Mouse (Mus musculus): ENCODE measurements at regions not wholly inside any gene's neighbourhood (a gene's known extent, or its start where the extent isn't known, plus 50 kb on each side); places are given as distances from the start of the nearest gene placed in this dataset.

DNA sequence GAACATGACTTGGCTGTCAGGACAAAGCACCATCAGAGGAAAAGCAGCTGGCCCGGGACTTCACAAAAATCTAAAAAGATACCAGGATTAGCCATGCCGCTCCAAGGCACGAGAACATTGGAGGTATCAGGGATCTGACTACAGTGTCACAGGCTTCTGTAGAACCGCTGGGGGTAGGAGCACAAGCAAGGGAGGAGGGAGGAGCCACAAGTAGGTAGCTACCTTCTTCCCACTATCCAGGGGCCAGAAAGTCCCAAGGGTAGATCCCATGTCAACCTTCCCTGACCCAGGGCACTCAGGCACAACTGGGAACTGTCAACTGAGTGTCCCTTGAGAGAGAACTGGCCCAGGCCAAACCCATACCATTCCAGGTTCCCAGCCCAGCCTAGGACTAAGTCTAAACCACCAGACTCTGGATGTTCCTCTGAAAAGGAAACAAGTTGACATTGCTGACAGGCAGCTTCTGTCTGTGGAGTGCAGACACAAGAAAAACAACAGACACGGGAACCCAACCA is 235.1 kb downstream of the Clic5 start:
- H3K27me3 ChIP-seq (ENCODE audit: control insufficient read depth, insufficient read depth, low read length): no peaks in the 10 kb centered on the region
- no peaks in the 10 kb centered on the region for H3K36me3 ChIP-seq (ENCODE audit: control insufficient read depth, insufficient read depth)
- WGBS: 49% methylated on average over 5 of the region's 5 CpGs
- 0 out of 2 replicates have a peak, but pooled peaks cover 5% of the 10 kb centered on the region for H3K4me1 ChIP-seq (ENCODE audit: control insufficient read depth, insufficient read depth, low read length)
- H3K4me2 ChIP-seq (ENCODE audit: low read depth, low read length): no peak overlapping the region
- ATAC-seq (replicated peaks; ENCODE audit: extremely low read depth, insufficient read depth, low FRiP score): no peak
- no peaks in the 10 kb centered on the region for H3K9me3 ChIP-seq (replicated peaks; ENCODE audit: control insufficient read depth, low read length)
- no peak overlapping the region for H3K4me3 ChIP-seq (ENCODE audit: low read length)
- no peak overlapping the region for H3K9ac ChIP-seq (ENCODE audit: low read length)
- H3K27ac ChIP-seq (ENCODE audit: low read length): no peak overlapping the region

DNA sequence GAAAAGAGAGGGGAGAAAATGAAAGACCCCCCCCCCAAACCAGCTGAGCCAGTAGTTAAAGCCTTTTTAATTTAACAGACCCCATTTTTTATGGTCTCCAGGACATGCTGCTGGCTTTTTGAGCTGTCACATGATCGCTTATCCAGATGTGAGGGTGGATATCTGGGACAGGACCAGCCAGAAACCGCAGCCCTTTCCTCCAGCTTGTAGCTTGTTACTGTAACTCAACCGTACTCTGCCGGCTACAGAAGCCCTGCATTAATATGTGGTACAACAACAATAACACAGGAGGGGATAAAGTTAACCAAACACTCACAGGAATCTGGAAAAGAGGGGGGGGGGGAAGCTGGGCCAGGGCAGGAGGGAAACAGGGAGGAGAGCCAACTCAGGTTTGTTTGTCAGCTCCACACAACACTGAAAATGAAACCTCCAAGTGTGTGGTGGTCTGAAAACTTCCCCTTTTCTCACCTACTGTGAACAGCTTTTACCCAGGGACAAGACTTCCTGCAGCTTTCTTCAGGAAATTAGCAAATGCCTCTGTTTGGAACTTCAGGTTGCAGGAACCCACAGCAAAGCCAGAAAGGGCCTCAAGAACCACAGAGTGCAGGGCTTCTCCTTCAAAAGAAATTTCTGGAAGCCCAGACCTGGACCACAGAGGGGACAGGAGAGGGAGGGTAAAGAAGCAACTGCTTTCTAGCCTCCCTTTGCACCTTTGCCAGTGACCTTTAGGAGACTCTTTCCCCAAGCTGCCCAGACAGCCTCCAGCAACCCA is 244.3 kb downstream of the Clic5 start:
- H3K9ac ChIP-seq (ENCODE audit: low read length): no peak overlapping the region
- H3K4me2 ChIP-seq (ENCODE audit: low read depth, low read length): peak overlapping the region; percentile 13; the same call in 1 of the 2 replicates
- H3K4me3 ChIP-seq (ENCODE audit: low read length): no peak overlapping the region
- WGBS: 24% methylated on average over 4 of the region's 4 CpGs
- H3K4me1 ChIP-seq (ENCODE audit: control insufficient read depth, insufficient read depth, low read length): no peaks in the 10 kb centered on the region
- no peaks in the 10 kb centered on the region for H3K27me3 ChIP-seq (ENCODE audit: control insufficient read depth, insufficient read depth, low read length)
- no peaks in the 10 kb centered on the region for H3K9me3 ChIP-seq (replicated peaks; ENCODE audit: control insufficient read depth, low read length)
- no peak overlapping the region for H3K27ac ChIP-seq (ENCODE audit: low read length)
- no peaks in the 10 kb centered on the region for H3K36me3 ChIP-seq (ENCODE audit: control insufficient read depth, insufficient read depth)
- ATAC-seq (replicated peaks; ENCODE audit: extremely low read depth, insufficient read depth, low FRiP score): no peak

DNA sequence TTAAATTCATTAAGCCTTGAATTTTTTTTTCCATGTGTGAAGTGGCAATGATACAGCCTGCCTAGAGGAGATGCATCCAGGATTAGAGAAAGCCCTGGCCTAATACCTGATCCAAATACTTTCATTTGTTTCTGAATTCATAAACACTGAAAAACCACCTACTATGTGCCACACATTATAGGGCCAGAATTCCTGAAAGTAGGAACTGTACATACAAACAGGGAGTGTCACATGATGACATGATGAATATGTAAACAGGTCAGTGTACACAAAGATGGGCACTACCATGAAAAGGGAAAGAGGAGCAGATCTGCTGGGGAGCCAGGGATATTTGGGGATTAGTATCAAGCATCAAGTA is 244.9 kb downstream of the Clic5 start:
- no peak for ATAC-seq (replicated peaks; ENCODE audit: extremely low read depth, insufficient read depth, low FRiP score)
- H3K27me3 ChIP-seq (ENCODE audit: control insufficient read depth, insufficient read depth, low read length): no peaks in the 10 kb centered on the region

DNA sequence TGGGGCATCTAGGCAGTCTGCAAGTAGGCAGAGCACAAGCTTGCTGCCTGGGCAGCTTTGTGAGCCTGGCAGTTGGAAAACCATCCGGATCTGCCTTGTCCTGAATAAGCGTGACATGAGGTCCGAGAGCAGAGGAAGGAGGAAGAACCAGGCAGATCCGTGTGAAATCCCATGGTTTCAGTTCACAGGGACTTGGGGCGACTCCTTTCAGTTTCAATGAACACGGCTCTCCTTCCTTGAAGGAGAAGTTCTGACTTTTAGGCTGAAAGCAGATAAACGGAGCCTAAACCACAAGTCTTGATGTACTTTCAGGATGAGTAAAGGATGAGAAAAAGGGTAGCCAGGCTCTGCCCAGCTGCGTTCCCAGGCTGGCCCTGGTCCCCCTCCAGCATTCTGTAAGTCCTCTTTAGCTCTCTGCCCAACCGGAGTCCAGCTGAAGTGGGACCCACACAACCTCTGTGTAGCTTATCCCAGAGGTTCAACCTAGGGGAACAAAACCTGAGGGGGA is 248.2 kb downstream of the Clic5 start:
- H3K27ac ChIP-seq (ENCODE audit: low read length): no peak overlapping the region
- H3K9ac ChIP-seq (ENCODE audit: low read length): no peak overlapping the region
- ATAC-seq (replicated peaks; ENCODE audit: extremely low read depth, insufficient read depth, low FRiP score): no peak
- H3K9me3 ChIP-seq (replicated peaks; ENCODE audit: control insufficient read depth, low read length): no peaks in the 10 kb centered on the region
- H3K27me3 ChIP-seq (ENCODE audit: control insufficient read depth, insufficient read depth, low read length): no peaks in the 10 kb centered on the region
- H3K36me3 ChIP-seq (ENCODE audit: control insufficient read depth, insufficient read depth): no peaks in the 10 kb centered on the region
- no peak overlapping the region for H3K4me2 ChIP-seq (ENCODE audit: low read depth, low read length)
- no peak overlapping the region for H3K4me3 ChIP-seq (ENCODE audit: low read length)
- 79% methylated on average over 9 of the region's 9 CpGs for WGBS
- H3K4me1 ChIP-seq (ENCODE audit: control insufficient read depth, insufficient read depth, low read length): no peaks in the 10 kb centered on the region

More for the DNA sequence above, 244.9 kb downstream of the Clic5 start:
- H3K9ac ChIP-seq (ENCODE audit: low read length): no peak overlapping the region
- H3K36me3 ChIP-seq (ENCODE audit: control insufficient read depth, insufficient read depth): no peaks in the 10 kb centered on the region
- H3K27ac ChIP-seq (ENCODE audit: low read length): no peak overlapping the region
- no peak overlapping the region for H3K4me3 ChIP-seq (ENCODE audit: low read length)
- no peak overlapping the region for H3K4me2 ChIP-seq (ENCODE audit: low read depth, low read length)
- no peaks in the 10 kb centered on the region for H3K9me3 ChIP-seq (replicated peaks; ENCODE audit: control insufficient read depth, low read length)
- H3K4me1 ChIP-seq (ENCODE audit: control insufficient read depth, insufficient read depth, low read length): no peaks in the 10 kb centered on the region

DNA sequence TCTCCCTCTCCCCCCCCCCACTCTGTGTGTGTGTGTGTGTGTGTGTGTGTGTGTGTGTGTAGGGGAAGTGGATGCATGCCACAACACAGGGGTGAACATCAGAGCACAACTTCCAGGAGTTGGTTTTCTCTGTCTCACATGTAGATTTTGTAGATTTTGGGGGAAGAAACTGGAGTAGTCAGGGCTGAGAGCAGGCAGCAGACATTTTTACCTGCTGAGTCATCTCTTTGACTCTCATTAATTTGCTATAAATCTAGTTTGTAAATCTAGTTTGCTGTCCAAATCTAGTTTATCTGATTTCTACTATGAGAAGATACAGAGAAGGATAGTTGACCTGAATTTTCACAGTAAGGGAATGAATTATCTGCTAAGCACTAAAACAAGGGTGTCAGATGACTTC is 250.1 kb downstream of the Clic5 start:
- Histone ChIP-seq H3K4me2 (ENCODE audit: low read depth, low read length) (no peak overlapping the region), H3K9ac (ENCODE audit: low read length) (no peak overlapping the region), H3K9me3 (replicated peaks; ENCODE audit: control insufficient read depth, low read length) (no peaks in the 10 kb centered on the region), H3K4me1 (ENCODE audit: control insufficient read depth, insufficient read depth, low read length) (no peaks in the 10 kb centered on the region), H3K27ac (ENCODE audit: low read length) (no peak overlapping the region), H3K4me3 (ENCODE audit: low read length) (no peak overlapping the region), H3K36me3 (ENCODE audit: control insufficient read depth, insufficient read depth) (no peaks in the 10 kb centered on the region), H3K27me3 (ENCODE audit: control insufficient read depth, insufficient read depth, low read length) (no peaks in the 10 kb centered on the region)
- ATAC-seq (replicated peaks; ENCODE audit: extremely low read depth, insufficient read depth, low FRiP score): no peak

DNA sequence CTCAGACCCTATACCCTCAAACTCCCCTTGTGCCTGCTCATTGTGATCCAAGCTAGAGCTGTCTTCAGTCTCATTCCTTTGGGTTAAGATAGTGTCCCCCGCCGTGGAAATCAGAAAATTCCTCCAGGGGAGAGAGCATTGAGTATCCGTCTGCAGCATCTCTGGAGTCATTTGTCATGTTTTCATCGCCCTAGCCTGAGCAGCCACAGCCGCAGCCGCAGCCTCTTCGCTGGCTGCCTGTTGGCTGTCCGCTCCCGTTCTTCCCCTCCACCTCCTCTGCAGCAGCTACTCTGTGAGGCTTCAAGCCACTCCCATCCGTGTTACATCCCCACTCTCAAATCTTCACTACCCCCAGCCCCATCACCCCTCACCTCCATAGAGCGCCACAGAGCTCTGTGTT is 255.1 kb downstream of the Clic5 start:
- WGBS: 21% methylated on average over 11 of the region's 11 CpGs
- Histone ChIP-seq H3K4me3 (ENCODE audit: low read length) (no peak overlapping the region), H3K36me3 (ENCODE audit: control insufficient read depth, insufficient read depth) (no peaks in the 10 kb centered on the region), H3K27ac (ENCODE audit: low read length) (no peak overlapping the region), H3K9me3 (replicated peaks; ENCODE audit: control insufficient read depth, low read length) (0 out of 2 replicates have a peak, but pooled peaks cover 3% of the 10 kb centered on the region), H3K4me1 (ENCODE audit: control insufficient read depth, insufficient read depth, low read length) (no peaks in the 10 kb centered on the region), H3K27me3 (ENCODE audit: control insufficient read depth, insufficient read depth, low read length) (peaks cover 3% of the 10 kb centered on the region; the same call in 1 of the 2 replicates), H3K4me2 (ENCODE audit: low read depth, low read length) (no peak overlapping the region), H3K9ac (ENCODE audit: low read length) (no peak overlapping the region)
- no peak for ATAC-seq (replicated peaks; ENCODE audit: extremely low read depth, insufficient read depth, low FRiP score)

DNA sequence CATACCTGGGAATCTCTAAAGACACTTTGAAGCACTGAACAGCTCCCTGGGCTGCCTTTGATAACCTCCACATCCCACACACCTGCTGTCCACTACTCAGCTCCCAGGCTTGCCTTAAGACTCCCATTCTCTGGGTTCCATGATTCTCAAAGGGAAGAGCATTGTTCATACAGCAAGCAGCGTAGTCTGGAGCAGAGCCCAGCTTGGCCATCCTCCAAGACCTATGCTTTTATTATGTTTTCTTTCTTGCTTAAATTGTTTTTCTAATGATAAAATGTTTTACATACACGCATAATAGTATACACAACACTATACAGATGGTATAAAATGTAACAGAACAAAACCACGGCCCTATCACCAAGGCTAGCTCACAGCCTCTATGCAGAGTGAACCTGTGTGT is 257.0 kb downstream of the Clic5 start:
- Histone ChIP-seq H3K4me3 (ENCODE audit: low read length) (no peak overlapping the region), H3K36me3 (ENCODE audit: control insufficient read depth, insufficient read depth) (no peaks in the 10 kb centered on the region), H3K4me1 (ENCODE audit: control insufficient read depth, insufficient read depth, low read length) (no peaks in the 10 kb centered on the region), H3K9me3 (replicated peaks; ENCODE audit: control insufficient read depth, low read length) (0 out of 2 replicates have a peak, but pooled peaks cover 3% of the 10 kb centered on the region), H3K9ac (ENCODE audit: low read length) (no peak overlapping the region), H3K27ac (ENCODE audit: low read length) (no peak overlapping the region), H3K4me2 (ENCODE audit: low read depth, low read length) (no peak overlapping the region), H3K27me3 (ENCODE audit: control insufficient read depth, insufficient read depth, low read length) (peaks cover 3% of the 10 kb centered on the region; the same call in 1 of the 2 replicates)
- 58% methylated on average over 3 of the region's 3 CpGs for WGBS
- no peak for ATAC-seq (replicated peaks; ENCODE audit: extremely low read depth, insufficient read depth, low FRiP score)

Data from heart, embryonic 16.5 days (tissue).